Mouse (Mus musculus): Measurements from ENCODE around the gene Vps25. TPM values are rescaled to one million over a fixed set of nuclear protein-coding genes. Genes with fewer than 3 reads are reported as not detected.

Gene Vps25
- polyA plus RNA-seq, 1 experiment from 2014 or later = 90.4 TPM

- Histone ChIP-seq H3K4me3 (replicated peaks) (peak overlapping the region; percentile 10; the same call in 1 of the 2 replicates), H3K9me3 (no peaks in the 10 kb centered on the region), H3K9ac (no peak overlapping the region), H3K4me1 (peaks cover 56% of the 10 kb centered on the region), H3K4me2 (no peak overlapping the region), H3K27me3 (peaks cover 70% of the 10 kb centered on the region), H3K36me3 (replicated peaks) (no peaks in the 10 kb centered on the region), H3K27ac (no peak overlapping the region)
- ATAC-seq (ENCODE audit: low FRiP score) = no peak
- 3% methylated on average over 3 of the region's 3 CpGs for whole genome bisulfite sequencing
These were observed 10.4 kb downstream of the Vps25 start for GRCm38 (mm10) chr11:101263989-101264280.

GRCm38 (mm10) chr11:101264954-101265471 lies 11.5 kb downstream of the Vps25 start:
- Histone ChIP-seq H3K4me2 (peak overlapping the region; percentile 54), H3K9me3 (no peaks in the 10 kb centered on the region), H3K9ac (no peak overlapping the region), H3K27me3 (peaks cover 77% of the 10 kb centered on the region), H3K4me3 (replicated peaks) (peak overlapping the region; percentile 32), H3K36me3 (replicated peaks) (no peaks in the 10 kb centered on the region), H3K27ac (no peak overlapping the region), H3K4me1 (peaks cover 47% of the 10 kb centered on the region)
- 2% methylated on average over 31 of the region's 31 CpGs for WGBS
- ATAC-seq (ENCODE audit: low FRiP score) = no peak

DNA sequence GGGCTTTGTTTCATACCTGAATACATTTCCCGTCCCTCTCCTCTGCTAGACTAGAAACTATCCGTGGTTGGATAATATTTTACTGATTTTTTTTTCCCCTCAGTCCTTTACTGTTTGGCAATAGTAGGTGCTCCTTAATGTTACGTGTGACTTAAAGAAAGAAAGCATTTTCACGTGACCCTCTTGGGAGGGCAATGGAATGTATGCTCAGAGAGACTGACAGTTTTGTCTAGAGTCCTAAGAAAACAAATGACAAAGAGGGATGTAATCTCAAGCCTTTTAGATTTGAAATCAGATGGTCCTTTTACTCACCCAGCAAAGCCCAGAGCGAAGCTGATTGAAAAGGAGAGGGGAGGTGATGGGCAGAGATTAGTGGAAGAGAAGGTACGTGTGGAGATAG lies 12.4 kb downstream of the Vps25 start:
- Histone ChIP-seq H3K9ac (no peak overlapping the region), H3K27me3 (peaks cover 77% of the 10 kb centered on the region), H3K9me3 (no peaks in the 10 kb centered on the region), H3K4me1 (peaks cover 38% of the 10 kb centered on the region), H3K4me3 (replicated peaks) (no peak overlapping the region), H3K4me2 (no peak overlapping the region), H3K36me3 (replicated peaks) (no peaks in the 10 kb centered on the region), H3K27ac (no peak overlapping the region)
- no peak for ATAC-seq (ENCODE audit: low FRiP score)
- WGBS = 17% methylated on average over 6 of the region's 6 CpGs

DNA sequence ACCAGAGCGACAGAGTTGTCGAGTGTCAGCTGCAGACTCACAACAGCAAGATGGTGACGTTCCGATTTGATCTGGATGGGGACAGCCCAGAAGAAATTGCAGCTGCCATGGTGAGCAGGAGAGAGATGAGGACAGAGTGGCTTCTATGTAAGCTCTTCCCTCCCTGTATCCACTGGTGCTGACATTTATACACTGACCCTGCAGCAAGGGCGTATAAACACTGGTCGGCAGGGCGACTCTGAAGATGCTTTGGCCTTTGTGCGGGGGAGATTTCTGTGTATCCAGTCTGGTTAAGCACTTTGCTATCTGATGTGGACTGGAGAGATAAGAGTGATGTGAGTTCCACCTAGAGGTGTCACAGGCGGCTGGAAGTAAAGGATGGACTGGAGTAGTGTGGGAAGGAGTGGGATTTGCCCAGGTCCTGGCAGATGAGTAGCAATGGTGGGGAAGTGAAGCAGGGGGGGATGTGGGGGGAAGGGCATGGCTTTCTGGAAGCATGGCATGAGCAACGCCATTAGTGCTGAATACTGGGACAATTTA lies 16.1 kb downstream of the Vps25 start:
- no peaks in the 10 kb centered on the region for H3K36me3 ChIP-seq (replicated peaks)
- no peak for ATAC-seq (ENCODE audit: low FRiP score)
- no peak overlapping the region for H3K4me2 ChIP-seq
- peaks cover 10% of the 10 kb centered on the region for H3K4me1 ChIP-seq
- H3K9ac ChIP-seq = no peak overlapping the region; the same call in 1 of the 2 replicates
- H3K27ac ChIP-seq = no peak overlapping the region
- no peak overlapping the region for H3K4me3 ChIP-seq (replicated peaks)
- WGBS = 33% methylated on average over 10 of the region's 10 CpGs
- H3K9me3 ChIP-seq = no peaks in the 10 kb centered on the region
- H3K27me3 ChIP-seq = peaks cover 43% of the 10 kb centered on the region

- Histone ChIP-seq H3K4me3 (replicated peaks) (no peak overlapping the region), H3K27me3 (peaks cover 26% of the 10 kb centered on the region; the same call in 1 of the 2 replicates), H3K36me3 (replicated peaks) (no peaks in the 10 kb centered on the region), H3K9me3 (no peaks in the 10 kb centered on the region), H3K27ac (no peak overlapping the region), H3K4me2 (no peak overlapping the region), H3K9ac (no peak overlapping the region), H3K4me1 (peaks cover 14% of the 10 kb centered on the region)
- ATAC-seq (ENCODE audit: low FRiP score) = no peak
- 88% methylated on average over 3 of the region's 3 CpGs for WGBS
These were observed 18.9 kb downstream of the Vps25 start for GRCm38 (mm10) chr11:101272446-101272845.

DNA sequence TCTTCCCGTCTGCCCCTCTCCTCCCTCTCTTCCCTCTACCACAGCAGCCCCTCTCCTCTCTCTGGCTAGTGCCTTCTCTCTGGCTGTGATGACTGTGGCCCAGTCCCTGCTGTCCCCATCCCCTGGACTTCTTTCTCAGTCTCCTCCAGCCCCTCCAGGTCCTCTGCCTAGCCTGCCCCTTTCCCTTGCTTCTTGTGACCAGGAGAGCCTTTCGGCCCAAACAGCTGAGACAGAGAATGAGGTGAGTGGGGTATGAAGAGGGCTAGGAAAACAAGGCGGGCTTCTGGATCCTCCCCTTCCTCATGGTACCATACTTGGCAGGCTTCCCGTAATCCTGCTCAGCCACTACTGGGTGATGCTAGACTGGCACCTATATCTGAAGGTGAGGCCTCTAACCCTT lies 21.8 kb downstream of the Vps25 start:
- Histone ChIP-seq H3K4me3 (replicated peaks) (no peak overlapping the region), H3K4me2 (no peak overlapping the region), H3K9me3 (no peaks in the 10 kb centered on the region), H3K36me3 (replicated peaks) (no peaks in the 10 kb centered on the region), H3K27me3 (peaks cover 15% of the 10 kb centered on the region), H3K27ac (0 out of 2 replicates have a peak overlapping the region, but pooled peaks have one; percentile 15), H3K9ac (no peak overlapping the region), H3K4me1 (peaks cover 29% of the 10 kb centered on the region)
- no peak for ATAC-seq (ENCODE audit: low FRiP score)
- WGBS = 72% methylated on average over 4 of the region's 4 CpGs

- Histone ChIP-seq H3K27me3 (peaks cover 26% of the 10 kb centered on the region), H3K4me2 (peak overlapping the region; percentile 17), H3K9ac (no peak overlapping the region), H3K36me3 (replicated peaks) (no peaks in the 10 kb centered on the region), H3K27ac (no peak overlapping the region), H3K4me3 (replicated peaks) (no peak overlapping the region), H3K9me3 (no peaks in the 10 kb centered on the region), H3K4me1 (peaks cover 29% of the 10 kb centered on the region)
- no peak for ATAC-seq (ENCODE audit: low FRiP score)
- 24% methylated on average over 27 of the region's 27 CpGs for WGBS
These were observed 23.0 kb downstream of the Vps25 start for GRCm38 (mm10) chr11:101276319-101277070.

GRCm38 (mm10) chr11:101277381-101278222 lies 24.1 kb downstream of the Vps25 start:
- peak overlapping the region; percentile 77 for H3K4me2 ChIP-seq
- H3K27ac ChIP-seq = no peak overlapping the region
- WGBS = 84% methylated on average over 12 of the region's 12 CpGs
- H3K27me3 ChIP-seq = peaks cover 29% of the 10 kb centered on the region
- H3K9me3 ChIP-seq = no peaks in the 10 kb centered on the region
- no peaks in the 10 kb centered on the region for H3K36me3 ChIP-seq (replicated peaks)
- ATAC-seq (ENCODE audit: low FRiP score) = no peak
- peaks cover 29% of the 10 kb centered on the region for H3K4me1 ChIP-seq
- peak overlapping the region; percentile 76 for H3K9ac ChIP-seq
- H3K4me3 ChIP-seq (replicated peaks) = peak overlapping the region; percentile 76

GRCm38 (mm10) chr11:101278223-101279192 lies 25.0 kb downstream of the Vps25 start, which contains the start of the genes Cntd1 and Coa3:
TSS of gene Cntd1 (plus strand) at chr11:101279012.
TSS of gene Coa3 (minus strand) at chr11:101279114.
- H3K4me2 ChIP-seq = peak within 1 kb of the TSS; percentile 77
- H3K9ac ChIP-seq = peak within 1 kb of the TSS; percentile 76
- peak; percentile 95 for ATAC-seq (ENCODE audit: low FRiP score)
- H3K27ac ChIP-seq = peak within 1 kb of the TSS; percentile 56; the same call in 1 of the 2 replicates
- H3K36me3 ChIP-seq (replicated peaks) = no peaks in the 10 kb centered on the region
- H3K27me3 ChIP-seq = peaks cover 29% of the 10 kb centered on the region
- 11% methylated on average over 45 of the region's 45 CpGs for WGBS
- peaks cover 37% of the 10 kb centered on the region for H3K4me1 ChIP-seq
- H3K9me3 ChIP-seq = no peaks in the 10 kb centered on the region
- peak within 1 kb of the TSS; percentile 76 for H3K4me3 ChIP-seq (replicated peaks)

DNA sequence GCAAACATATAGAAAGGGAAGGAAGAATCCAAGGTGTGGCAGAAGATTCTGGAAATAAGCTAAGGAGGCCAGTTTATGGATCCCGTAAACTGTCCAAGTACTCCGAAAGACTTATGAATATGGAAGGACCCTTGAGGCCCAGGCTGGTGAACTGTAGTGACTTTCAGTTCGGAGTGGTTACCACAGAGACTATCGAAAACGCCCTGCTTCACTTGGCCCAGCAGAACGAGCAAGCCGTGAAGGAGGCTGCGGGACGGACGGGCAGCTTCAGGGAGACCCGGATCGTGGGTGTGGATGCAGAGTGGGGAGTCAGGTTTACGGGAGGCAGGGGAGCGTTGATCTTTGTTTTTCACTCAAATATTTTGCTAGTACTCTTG lies 25.7 kb downstream of the Vps25 start:
- peak overlapping the region; percentile 77 for H3K4me2 ChIP-seq
- H3K27me3 ChIP-seq = peaks cover 29% of the 10 kb centered on the region
- H3K9ac ChIP-seq = no peak overlapping the region
- no peaks in the 10 kb centered on the region for H3K36me3 ChIP-seq (replicated peaks)
- WGBS = 63% methylated on average over 14 of the region's 14 CpGs
- peaks cover 38% of the 10 kb centered on the region for H3K4me1 ChIP-seq
- no peaks in the 10 kb centered on the region for H3K9me3 ChIP-seq
- ATAC-seq (ENCODE audit: low FRiP score) = peak; percentile 18; the same call in 1 of the 2 replicates
- no peak overlapping the region for H3K27ac ChIP-seq
- peak overlapping the region; percentile 76 for H3K4me3 ChIP-seq (replicated peaks)

GRCm38 (mm10) chr11:101280837-101281236 lies 27.3 kb downstream of the Vps25 start:
- ATAC-seq (ENCODE audit: low FRiP score) = no peak
- H3K4me3 ChIP-seq (replicated peaks) = no peak overlapping the region
- no peaks in the 10 kb centered on the region for H3K9me3 ChIP-seq
- H3K4me2 ChIP-seq = no peak overlapping the region
- H3K9ac ChIP-seq = no peak overlapping the region
- H3K4me1 ChIP-seq = peaks cover 38% of the 10 kb centered on the region
- H3K27me3 ChIP-seq = peaks cover 29% of the 10 kb centered on the region
- H3K27ac ChIP-seq = no peak overlapping the region
- peaks cover 2% of the 10 kb centered on the region; the same call in 1 of the 2 replicates for H3K36me3 ChIP-seq (replicated peaks)
- WGBS = 59% methylated on average over 7 of the region's 7 CpGs

All from forebrain, embryonic 12.5 days (tissue).